Mouse (Mus musculus): ENCODE measurements around the gene Qrfp.

The Qrfp gene

DNA sequence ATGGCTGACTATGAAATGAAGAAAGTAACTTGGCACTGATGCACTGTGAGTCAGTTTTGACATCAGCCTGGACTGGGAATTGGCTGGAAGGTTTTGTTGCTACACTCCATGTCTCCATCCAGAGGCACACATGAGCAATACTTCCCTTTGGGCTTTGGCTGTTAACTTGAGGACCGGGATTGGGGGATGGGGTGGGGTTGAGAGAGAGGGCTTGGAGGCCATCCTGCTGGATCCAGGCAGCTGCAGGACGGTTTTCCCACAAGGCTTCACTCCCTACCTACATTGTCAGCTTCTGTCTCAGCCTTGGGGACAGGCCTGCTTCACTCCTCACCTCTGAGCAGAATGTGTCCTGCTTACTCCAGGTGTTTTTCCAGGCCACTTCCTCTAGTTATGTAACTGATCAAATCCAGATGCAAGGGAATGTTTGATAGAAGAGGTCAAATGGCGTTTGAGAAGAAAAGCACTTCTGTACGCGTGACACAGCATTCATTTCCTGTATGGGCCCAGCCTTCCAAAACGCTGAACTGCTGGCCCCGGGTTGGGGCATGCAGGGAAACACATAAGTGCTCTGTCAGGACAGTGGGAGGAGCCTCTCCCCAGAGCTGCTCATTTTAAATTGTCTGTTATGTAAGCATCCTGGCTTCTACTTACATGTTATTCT is 39.5 kb downstream of the Qrfp start:
- DNase-seq (ENCODE audit: low spot score in 2 of 2): peak; percentile 50 to 68

DNA sequence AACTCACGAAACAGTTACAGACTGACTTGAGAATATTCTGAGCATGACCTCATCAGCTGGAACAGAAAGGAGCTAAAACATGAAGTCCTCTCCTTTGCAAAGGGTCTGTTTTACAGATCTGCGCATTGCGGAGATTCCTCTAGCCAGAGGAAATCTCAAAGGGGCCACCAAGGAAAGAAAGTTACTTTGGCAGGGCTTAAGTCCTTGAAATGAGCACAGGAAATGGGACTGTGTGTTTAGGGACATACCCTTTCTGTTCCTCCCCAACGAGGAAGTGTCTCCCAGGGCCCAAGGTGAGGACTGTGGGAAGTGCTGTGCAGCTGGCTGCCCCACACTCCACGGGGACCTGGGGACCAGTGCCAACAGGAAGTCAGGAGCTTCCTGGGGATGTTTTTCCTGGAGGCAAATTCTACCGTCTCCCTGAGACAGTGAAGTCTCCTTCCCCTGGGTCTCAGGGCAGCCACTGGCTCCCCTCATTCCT is 40.7 kb downstream of the Qrfp start:
- DNase-seq (ENCODE audit: low spot score in 2 of 2): peak in 1 of 2 experiments; percentile 34

DNA sequence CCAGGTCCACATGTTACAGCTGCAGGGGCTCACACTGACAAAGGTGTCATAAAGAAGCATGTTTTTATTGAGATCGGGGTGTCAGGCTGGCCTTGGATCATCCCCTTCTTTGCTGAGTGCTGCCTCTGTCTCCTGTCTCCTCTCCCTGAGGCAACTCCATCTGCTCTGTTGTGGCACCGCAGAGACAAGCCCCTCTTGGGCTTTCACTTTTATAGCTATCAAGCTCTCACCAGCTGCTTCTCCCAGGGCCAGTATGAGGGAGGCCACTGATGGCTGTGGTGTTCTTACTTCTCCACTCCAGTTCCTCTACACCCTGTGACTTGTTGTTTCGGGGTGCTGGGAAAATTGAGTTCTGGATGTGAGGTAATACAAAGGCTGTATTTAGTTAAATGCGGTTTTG is 41.3 kb downstream of the Qrfp start:
- no peak for DNase-seq (ENCODE audit: low spot score in 2 of 2)

DNA sequence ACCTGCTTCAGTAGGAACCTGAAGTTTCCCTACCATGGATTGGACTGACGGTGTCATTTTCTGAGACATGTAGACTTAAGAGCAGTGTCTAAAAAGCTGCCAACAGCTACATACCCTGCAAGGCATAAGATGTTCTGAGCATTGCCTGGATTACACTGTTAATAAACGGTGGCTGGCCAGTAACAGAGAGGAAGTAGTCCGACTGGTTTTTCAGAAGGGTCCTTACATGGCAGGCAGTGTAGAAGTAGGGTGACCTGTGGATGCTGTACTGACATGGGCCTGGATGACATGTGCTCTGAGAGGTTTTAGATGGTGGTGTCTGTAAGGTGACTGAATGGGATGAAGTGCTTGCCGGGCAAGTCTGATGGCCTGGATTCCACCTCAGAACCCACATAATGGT is 42.6 kb downstream of the Qrfp start:
- no peak for DNase-seq (ENCODE audit: low spot score in 2 of 2)

DNA sequence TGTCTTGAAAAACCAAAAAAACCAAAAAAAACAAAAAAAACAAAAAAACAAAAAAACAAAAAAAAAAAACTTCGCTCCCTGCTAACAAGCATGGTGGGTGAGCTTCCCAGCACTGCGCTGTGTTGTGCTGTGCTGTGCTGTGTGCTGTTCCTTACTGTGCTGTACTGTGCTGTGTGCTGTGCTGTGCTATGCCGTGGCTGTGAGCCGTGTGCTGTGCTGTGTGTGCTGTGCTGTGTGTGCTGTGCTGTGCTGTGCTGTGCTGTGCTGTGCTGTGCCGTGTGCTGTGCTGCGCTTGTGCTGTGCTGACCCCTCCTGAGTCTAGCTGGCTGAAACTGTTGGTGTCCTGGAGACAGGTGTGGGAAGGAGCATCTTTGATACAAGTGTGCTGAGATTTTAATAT is 43.3 kb downstream of the Qrfp start:
- DNase-seq (ENCODE audit: low spot score in 2 of 2): no peak

DNA sequence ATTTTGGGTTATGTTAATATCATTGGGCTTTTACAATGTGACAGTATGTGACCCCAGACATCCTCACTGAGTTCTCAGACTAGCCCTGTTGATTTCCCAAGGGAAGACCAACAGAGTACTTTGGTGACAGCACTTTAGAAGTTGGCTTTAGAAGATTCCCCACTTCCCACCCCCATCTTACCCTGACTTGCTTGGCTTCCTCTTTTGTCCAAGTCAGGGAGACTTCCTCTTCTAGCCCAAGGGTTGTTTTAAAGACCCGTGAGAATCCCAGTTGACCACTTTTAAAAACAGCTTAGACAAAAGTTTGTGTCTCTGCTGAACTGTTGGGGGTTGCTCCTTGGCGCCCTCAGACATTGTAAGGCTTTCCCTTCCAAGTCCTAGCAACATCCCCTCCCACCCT is 47.1 kb downstream of the Qrfp start:
- no peak for DNase-seq (ENCODE audit: low spot score in 2 of 2)

DNA sequence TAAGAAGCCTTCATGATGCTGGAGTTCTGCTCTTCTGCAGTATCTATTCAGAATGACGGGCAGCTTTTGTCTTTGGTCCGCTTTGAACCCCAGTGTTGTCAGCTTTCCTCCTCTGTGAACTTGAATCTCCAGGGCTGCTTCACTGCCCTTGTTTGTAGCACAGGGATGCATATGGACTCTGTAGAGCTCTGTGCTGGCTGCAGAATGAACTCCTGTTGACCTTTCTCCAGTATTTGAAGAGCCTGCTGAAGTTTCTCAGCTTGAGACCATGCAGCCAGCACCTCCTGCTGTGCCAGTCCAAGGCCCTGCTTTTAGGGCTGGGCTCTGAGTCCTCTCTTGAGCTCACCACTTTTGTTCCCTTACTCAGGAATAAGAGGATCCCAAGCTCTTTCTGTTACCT is 47.5 kb downstream of the Qrfp start:
- DNase-seq (ENCODE audit: low spot score in 2 of 2): no peak

DNA sequence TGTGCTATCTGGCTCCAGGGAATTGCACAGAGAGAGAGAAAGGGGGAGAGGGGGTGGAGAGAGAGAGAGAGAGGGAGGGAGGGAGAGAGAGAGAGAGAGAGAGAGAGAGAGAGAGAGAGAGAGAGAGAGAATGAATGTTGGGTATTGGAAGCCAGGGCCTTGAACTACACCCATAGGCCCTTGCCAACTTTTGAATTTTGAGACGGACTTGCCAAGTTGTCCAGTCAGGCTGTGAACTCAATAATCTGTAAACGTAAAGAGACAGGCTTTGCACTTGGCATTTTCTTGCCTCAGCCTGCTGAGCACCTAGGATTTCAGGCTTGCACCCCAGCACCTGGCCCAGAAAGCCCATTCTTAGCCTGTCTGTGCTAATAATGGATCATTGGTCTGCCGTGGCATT is 48.2 kb downstream of the Qrfp start:
- DNase-seq (ENCODE audit: low spot score in 2 of 2): no peak

DNA sequence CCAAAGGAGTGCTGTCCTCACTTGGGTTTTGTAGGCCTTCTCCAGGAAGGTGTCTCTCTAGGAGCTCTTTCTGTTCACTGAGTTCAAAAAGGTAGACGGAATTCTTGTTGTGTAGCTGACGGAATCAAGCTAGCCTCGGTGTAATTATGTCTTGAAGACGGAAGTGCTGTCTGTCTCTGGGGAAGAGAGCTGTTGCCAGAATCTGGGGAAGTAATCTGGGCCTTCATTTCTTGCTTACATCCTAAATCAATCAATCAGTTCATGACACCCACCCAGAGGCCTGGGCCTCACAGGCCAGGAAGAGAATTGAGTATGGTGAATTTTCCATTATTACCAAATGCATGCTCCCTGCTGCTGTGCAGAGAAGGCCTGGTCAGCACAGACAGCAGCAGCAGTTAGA is 48.8 kb downstream of the Qrfp start:
- no peak for DNase-seq (ENCODE audit: low spot score in 2 of 2)

DNA sequence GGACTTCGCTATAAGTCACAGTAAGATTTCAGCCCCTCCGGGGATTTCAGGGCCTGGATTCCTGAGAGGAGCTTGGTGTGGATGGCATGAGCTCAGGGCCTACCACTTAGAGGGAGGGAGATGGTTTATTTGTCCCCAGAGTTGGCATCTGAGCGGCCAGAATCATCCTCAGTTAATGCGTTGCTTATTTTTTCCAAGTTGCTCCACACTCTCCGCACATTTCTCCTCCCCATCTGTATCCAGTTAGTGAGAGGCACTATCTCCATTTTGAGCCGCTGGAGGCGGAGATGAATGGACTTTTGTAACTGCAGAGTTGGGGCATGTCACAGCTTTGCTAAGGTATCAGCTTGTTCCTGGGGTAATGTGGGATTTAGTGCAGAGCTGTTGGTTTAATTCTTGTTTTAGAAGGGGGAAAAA is 49.3 kb downstream of the Qrfp start:
- DNase-seq (ENCODE audit: low spot score in 2 of 2): no peak

DNA sequence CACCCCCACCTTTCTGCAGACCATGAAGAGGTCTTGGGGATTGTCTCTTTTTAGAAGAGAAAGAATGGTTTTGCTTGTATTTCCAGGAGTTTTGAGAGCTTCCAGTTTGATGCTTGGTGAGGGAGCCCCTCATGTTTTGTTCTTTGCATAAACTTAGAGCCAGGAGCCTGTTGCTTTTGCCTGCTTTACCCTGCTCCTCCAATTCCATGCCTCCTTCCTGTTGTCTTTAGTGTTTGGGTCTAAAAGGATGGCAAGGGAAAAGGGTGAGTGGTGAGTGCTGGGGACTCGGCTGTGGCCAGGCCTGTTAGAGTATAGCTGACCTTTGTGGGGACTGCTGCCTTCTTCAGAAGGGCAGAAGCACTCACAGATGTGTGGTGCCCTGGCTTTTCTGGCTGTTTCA is 49.9 kb downstream of the Qrfp start:
- DNase-seq (ENCODE audit: low spot score in 2 of 2): no peak

DNA sequence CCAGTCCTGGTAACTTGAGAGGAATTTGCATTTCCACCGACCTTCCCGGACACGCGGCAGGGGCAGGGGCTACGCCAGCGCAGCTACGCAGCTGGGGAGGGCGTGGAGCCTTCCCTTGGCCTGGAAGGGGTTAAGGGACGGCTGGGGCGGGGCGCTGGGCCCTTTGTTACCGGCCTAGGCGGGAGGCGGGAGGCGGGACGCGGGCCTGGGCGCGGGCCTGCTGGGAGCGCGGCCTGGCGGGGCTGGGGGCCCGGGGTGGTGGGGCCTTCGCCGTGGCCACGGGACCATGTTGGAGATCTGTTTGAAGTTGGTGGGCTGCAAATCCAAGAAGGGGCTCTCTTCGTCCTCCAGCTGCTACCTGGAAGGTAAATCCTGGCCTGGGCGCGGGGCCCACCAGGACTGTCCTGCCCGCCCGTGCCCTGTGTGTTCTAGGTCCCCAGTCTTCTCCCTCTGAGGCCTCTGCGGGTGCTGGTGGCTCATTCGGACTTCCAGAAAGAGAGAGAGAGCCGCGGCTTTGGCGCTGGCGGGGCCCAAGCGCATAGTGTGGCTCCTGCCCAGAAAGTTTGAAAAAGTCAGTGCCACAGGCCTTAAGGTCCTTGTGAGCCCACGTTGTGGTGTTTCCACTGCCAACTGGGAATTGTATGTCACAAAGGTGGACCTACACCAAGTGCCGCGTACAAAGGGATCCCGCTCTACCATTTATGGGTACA is 50.5 kb downstream of the Qrfp start:
- DNase-seq (ENCODE audit: low spot score in 2 of 2): peak; percentile 84 to 90

DNA sequence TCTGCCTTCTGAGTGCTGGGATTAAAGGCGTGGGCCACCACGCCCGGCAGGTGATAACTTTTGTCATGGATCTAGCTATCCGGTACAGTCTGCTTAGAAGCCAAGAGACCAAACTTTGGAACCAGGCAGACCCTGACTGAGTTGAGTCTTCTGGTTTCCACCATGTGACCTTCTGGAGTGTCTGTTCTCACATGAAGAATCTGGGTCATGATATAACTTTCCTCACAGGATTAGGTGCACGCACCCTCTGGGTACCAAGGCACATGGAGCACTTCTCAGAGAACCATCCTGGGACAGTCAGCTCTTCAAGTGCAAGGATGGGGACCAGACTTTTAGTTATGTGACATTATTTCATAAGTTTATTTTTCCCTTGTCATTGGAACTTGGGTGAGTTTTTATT is 51.4 kb downstream of the Qrfp start:
- DNase-seq (ENCODE audit: low spot score in 2 of 2): no peak

DNA sequence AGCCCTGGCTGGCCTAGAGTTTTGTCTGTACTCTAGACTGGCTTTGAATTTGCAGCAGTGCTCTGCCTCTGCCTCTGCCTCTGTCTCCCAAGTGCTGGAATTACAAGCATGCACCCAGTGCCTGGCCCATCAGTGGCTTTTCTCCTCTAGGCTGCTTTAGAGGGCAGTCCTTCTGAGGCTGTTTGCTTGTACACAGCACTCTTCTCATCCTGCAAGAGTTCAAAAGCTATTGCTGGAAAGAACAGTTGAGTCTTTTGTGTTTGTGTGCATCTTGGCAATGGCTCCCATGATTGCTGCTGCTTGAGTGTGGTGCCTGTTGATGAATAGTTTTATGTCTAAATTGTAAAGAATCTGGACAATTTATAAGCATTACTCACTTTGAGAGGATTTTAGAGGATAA is 52.9 kb downstream of the Qrfp start:
- DNase-seq (ENCODE audit: low spot score in 2 of 2): no peak
